Mouse (Mus musculus) lung, postnatal 0 days (tissue): Measurements from ENCODE around the gene Med13l.

Experiments
- CTCF ChIP-seq: IDR thresholded peaks from 2 replicates; pipeline ENCODE4 v1.5.1; 2016; ENCODE audit warnings: antibody characterized with exemption, mild to moderate bottlenecking
- EP300 ChIP-seq: IDR thresholded peaks from 2 replicates; pipeline ENCODE4 v1.6.1; 2016; ENCODE audit warnings: antibody characterized with exemption, mild to moderate bottlenecking, control low read depth

DNA sequence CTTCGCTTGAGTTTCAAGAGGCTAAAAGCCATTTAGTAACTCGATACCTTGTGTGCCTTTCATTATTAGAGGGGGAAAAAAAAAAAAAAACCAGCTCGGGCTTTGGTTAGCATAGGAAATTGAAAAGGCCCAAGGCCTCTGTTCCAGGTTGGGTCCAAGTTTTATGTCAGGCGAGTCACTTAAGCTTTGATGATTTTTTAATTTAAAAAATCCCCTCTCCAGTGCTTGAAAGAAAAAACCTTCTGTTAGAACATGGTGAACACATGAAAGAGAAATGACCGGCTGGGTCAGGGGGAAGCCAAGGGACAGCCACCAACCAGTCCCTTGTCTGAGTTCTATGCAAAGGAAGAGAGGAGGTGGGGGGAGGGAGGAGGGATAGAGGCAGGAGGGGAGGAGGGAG lies 22.0 kb upstream of the Med13l start:
- no peak for TF ChIP-seq CTCF
- no peak for TF ChIP-seq EP300
